Mouse (Mus musculus): Measurements from ENCODE around the gene Tff1.

Tff1 gene

DNA sequence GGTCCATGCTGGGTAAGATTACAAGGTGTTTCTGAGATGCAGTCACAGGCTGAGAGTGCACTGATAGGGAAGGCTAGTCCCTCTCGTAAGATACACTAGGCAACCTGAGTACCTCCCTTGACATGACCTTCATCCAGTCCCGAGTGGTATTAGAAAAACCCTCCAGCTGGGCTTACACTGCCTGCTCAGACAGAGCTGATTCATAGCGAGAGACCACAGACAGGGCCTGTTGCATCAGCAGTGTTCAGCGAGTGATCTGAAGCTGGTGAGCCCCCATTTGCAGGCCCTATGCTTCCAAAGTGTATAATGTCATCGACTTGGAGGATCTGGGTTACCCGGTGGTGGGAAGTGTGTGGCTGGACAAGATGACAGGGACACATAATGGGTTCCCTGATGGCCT lies at the start of gene Tff1:
Gene Tff1, minus strand, starts transcription at position 151 of the 400 bp plus-strand sequence.
- no peak for DNase-seq

GRCm38 (mm10) chr17:31211881-31212280 lies 46.8 kb upstream of the Tff1 start:
- no peak for DNase-seq

- DNase-seq, result no peak
These were observed 45.2 kb upstream of the Tff1 start for GRCm38 (mm10) chr17:31210299-31210698.

- no peak for DNase-seq
These were observed 44.4 kb upstream of the Tff1 start for GRCm38 (mm10) chr17:31209376-31209930.

GRCm38 (mm10) chr17:31208654-31209053 lies 43.6 kb upstream of the Tff1 start:
- no peak for DNase-seq

GRCm38 (mm10) chr17:31207771-31208334 lies 42.8 kb upstream of the Tff1 start, which contains the start of gene Ubash3a:
Gene Ubash3a (plus strand): TSS chr17:31207873.
- DNase-seq, result peak; percentile 77

- no peak for DNase-seq
These were observed 33.8 kb upstream of the Tff1 start, which contains the start of gene Tmprss3 for GRCm38 (mm10) chr17:31198877-31199276. Gene Tmprss3 (minus strand): TSS chr17:31198977.

- DNase-seq, result no peak
These were observed 31.2 kb upstream of the Tff1 start for GRCm38 (mm10) chr17:31196283-31196682.

DNA sequence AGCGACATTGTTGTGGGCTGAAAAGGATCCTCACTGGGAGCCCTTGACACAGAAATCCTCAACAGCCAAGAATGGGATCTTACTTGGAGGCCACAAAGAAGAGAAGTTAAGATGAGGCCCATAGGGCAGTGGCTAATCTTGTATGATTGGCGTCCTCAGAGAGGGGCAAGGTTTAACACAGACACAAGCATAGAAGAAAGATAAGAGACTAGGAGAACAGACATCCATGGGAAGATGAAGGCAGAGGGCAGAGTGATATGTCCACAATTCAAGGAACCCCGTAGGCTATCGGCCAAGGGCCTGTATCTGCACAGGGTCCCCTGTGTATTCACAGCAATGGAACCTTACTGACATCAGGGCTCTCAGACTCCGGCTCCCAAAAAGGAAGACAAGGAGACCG lies 30.1 kb upstream of the Tff1 start:
- no peak for DNase-seq

GRCm38 (mm10) chr17:31193360-31193759 lies 28.3 kb upstream of the Tff1 start:
- no peak for DNase-seq

- no peak for DNase-seq
These were observed 27.6 kb upstream of the Tff1 start for GRCm38 (mm10) chr17:31192663-31193062.

GRCm38 (mm10) chr17:31191825-31192224 lies 26.7 kb upstream of the Tff1 start:
- no peak for DNase-seq

GRCm38 (mm10) chr17:31187370-31187769 lies 22.3 kb upstream of the Tff1 start:
- DNase-seq, result peak; percentile 88

DNA sequence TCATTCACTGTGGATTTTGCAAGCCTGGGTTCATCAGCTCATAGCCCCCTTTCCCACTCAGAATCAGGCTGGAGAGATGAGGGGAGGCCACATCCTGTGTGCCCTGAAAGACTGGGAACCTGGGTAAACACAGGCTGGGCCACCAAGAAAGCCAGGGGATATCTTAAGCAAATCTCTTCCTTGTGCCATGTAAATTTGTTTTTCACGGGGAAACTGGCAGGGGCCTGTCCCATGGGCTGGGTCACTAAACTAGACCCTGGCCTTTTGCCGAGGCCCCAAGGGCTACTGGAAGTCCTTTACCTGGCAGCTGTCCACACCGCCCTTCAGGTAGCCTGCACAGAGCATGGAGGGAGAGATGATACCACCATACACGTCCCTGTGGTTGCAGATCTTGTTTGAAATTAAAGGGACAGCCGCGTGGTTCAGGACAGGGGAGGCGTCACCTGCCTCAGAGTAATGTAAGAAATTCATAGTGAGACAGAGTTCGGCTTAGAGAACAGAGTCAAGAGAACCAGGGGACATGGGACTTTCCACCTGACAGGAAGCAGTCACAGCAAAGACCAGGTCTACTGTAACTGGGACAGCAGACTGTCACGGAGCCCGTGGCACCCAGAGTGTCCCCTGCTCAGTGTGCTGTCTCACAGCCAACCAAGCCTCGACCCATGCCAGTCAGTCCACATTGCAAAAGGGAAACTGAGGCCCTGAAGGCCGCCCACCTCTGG lies 19.4 kb upstream of the Tff1 start:
- peak; percentile 55 for DNase-seq

DNA sequence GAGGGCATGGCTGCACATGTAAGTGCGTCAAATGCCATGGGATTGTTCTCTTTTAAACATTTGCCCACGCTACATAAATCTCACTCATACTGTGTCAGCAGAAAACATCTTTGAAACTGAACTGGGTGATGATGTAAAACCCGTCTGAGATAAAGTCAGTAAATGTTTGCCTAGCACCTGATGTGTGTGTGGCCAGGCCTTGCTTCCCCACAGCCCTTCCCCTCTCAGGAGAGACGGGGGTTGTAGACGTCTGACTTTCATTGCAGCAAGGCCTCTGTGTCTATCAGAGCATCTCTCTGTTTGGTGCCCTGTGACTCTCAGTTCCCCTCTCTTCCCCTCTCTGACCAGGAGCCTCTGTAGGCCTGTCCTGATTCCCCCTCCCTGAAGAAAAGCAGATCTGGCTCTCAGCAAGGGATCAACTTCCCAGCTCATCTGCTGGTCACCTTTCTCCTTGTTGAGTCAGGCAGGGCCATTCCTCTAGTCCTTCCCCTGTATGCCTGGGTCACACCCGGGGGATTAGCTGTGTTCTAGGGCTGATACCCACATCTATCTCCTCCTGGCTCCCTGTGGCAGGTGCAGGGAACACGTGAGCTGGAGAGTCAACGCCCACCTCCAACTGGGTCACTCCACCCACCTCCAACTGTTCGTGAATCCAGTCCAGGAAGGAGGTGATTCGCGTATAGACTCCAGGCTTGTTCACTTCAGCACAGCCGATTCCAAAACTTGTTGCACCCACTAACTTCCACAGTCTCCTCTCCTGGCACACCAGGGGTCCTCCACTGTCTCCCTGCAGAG lies 18.3 kb upstream of the Tff1 start:
- peak; percentile 63 for DNase-seq

DNA sequence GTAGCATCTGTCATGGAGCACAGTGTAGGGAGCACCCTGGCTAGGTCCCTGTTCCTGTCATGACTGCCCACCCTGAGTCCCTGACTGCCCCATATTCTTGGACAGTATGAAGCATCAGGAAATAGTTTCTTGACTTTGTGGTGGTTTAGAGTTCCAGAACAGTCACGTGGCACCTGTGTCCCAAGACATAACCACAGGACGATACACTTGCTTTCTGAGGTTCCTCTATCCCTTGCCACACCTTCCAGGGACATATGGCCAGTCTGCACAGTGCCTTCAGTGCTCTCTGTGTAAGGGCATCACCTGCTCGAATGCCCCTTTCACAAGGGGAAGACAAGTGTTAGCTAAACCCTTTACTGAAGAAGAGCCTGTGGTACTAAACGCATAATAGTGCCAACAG lies 16.4 kb upstream of the Tff1 start:
- no peak for DNase-seq

- peak; percentile 57 for DNase-seq
These were observed 11.2 kb upstream of the Tff1 start for GRCm38 (mm10) chr17:31176321-31176720.

- no peak for DNase-seq
These were observed 4.7 kb upstream of the Tff1 start for GRCm38 (mm10) chr17:31169796-31170195.

- DNase-seq, result peak; percentile 75
These were observed 1.3 kb downstream of the Tff1 start for GRCm38 (mm10) chr17:31163821-31164220.

GRCm38 (mm10) chr17:31162607-31163006 lies 2.5 kb downstream of the Tff1 start:
- DNase-seq, result peak; percentile 48

DNA sequence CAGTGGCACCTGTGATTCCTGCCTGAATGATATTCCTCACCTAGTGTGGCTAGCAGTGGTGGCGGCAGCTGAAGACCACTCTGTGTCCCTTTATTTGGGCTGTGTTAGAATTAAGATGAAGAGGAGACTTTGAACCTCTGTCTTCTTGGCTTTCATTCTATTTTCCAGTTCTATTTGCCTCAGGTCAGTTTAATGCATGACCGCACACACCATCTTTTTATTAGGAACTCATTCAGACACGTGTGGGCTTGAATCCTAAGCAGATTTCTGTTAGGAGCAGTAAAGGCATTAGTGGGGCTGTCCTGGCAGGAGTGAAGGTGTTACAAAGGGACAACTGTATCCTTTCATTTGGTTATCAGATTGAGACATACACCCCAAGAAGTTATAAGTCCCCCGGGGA lies 4.8 kb downstream of the Tff1 start:
- DNase-seq, result no peak

DNA sequence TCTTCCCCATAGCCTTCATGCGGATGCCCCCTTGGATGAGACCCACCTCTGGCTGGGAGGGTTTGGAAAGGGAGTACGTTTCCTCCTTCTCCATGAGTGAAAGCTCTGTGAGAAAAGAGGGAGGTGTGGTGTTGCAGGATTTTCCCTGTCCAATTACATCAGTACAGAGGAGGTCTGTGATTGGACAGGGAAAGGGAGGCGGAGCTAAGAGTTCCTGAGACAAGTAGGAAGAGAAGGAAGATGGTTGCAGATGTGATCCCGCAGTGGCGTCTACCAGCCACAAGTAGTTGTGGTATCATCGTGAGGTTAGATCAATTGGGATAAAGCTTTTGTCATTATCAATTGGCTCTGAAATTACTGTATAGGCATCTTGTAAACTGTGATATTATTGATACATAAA lies 7.2 kb downstream of the Tff1 start:
- DNase-seq, result no peak

DNA sequence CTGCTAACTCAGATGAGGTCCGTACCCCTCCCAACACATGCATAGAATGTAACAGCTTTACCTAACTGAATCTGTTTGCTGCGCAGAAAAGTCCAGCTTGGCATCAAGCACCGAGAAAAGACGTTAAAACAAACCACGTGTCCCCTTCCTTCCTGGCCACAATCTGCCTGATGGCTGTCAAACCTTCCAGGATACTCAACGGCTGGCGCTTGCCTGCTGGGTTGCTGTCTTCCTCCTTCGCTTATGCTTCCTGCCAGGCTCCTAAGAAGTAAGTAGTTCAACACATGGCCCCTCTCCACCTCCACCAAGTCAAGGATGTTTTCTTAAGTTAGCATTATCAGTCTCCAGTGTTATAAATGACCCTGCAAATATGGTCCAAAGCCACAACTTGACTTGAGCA lies 11.3 kb downstream of the Tff1 start:
- peak; percentile 48 for DNase-seq
